Comparison of ENCODE assay signal across 15 mouse cellular contexts in the genomic region with DNA sequence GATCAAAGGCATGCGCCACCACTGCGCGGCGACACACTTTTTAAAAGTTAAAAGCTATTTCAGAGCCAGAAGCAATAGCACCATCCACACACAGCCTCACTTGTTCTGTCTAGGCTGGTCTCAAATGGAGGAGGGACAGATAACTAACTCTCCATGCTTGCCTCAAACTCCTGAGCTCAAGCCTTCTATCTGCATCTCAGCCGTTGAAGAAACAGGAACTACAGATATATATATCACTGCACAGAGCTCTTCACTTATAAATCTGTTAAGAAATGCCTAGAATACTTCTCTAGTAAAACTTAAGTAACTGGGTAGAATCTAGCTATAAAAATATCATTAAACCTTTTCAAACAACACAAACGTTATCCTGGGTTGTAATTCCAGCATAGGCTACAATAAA. TPM values are rescaled to one million over a fixed set of nuclear protein-coding genes. Genes with fewer than 3 reads are reported as not detected.
"Had no signal": no experiment of that assay in that cellular context is flagged by ENCODE, and none has a peak within 500 bp of the region (broad histone marks: within the 10 kb centered on the region; RNA-seq: fewer than 3 reads in every experiment).

No protein-coding gene starts in this region.

- H3K4me3 ChIP-seq: limb, embryonic 15.5 days; midbrain, embryonic 10.5 days; midbrain, embryonic 15.5 days; neural tube, embryonic 12.5 days had no signal

- H3K27ac ChIP-seq: limb, embryonic 15.5 days; midbrain, embryonic 10.5 days; midbrain, embryonic 15.5 days; neural tube, embryonic 12.5 days had no signal

- H3K4me2 ChIP-seq: limb, embryonic 15.5 days; midbrain, embryonic 15.5 days; neural tube, embryonic 12.5 days had no signal

- H3K9me3 ChIP-seq: limb, embryonic 15.5 days; midbrain, embryonic 10.5 days; midbrain, embryonic 15.5 days; neural tube, embryonic 12.5 days had no signal

- H3K27me3 ChIP-seq: limb, embryonic 15.5 days; midbrain, embryonic 15.5 days; neural tube, embryonic 12.5 days had no signal

- DNase-seq: layer of hippocampus, adult 9-11 months; layer of hippocampus, postnatal 36 days; lung, adult 18-20 months; lung, postnatal 36 days; retina, postnatal 1 day; right cerebral cortex, postnatal 14 days; thymus, postnatal 4 days had no signal

- H3K9ac ChIP-seq: limb, embryonic 15.5 days; midbrain, embryonic 15.5 days; neural tube, embryonic 12.5 days had no signal

- ATAC-seq: inflammation-experienced regulatory T-cells, adult 6 months; midbrain, embryonic 15.5 days had no signal

- H3K36me3 ChIP-seq: midbrain, embryonic 15.5 days had no signal

RNA-seq across cellular contexts. Expression of gene Oprd1, which starts 50.1 kb away (rescaled TPM):
- total RNA-seq: megakaryocyte, adult 5-6 weeks; monocyte, adult 5-6 weeks; neutrophil, adult 5-6 weeks had no signal
- polyA plus RNA-seq: inflammation-experienced regulatory T-cells, adult 6 months had no signal
